Mouse (Mus musculus): ENCODE measurements around the gene Edem3. TPM values are rescaled to one million over a fixed set of nuclear protein-coding genes. Genes with fewer than 3 reads are reported as not detected.
A peak's percentile ranks its signal among the peaks of the same experiment; 100 is the strongest.
"Not testable (repeated sequence)": the region's sequence is repeated elsewhere in the genome, so short reads cannot be mapped to it uniquely, and the experiment has no call there.

The Edem3 gene
- polyA plus RNA-seq, 3 experiments from 2014 or later = 2.9 to 4.1 (median 3.7) TPM

- no peak for ATAC-seq
These were observed 2.2 kb upstream of the Edem3 start for GRCm38 (mm10) chr1:151752946-151753345.

GRCm38 (mm10) chr1:151753374-151753929 is 1.7 kb upstream of the Edem3 start:
- no peak for ATAC-seq

- no peak for ATAC-seq
These were observed 1.1 kb upstream of the Edem3 start for GRCm38 (mm10) chr1:151754028-151754489.

- peak; percentile 5 for ATAC-seq
These were observed 671 bp downstream of the Edem3 start for GRCm38 (mm10) chr1:151755660-151756424.

- ATAC-seq = no peak
These were observed 1.2 kb downstream of the Edem3 start for GRCm38 (mm10) chr1:151756425-151756728.

- no peak for ATAC-seq
These were observed 3.1 kb downstream of the Edem3 start for GRCm38 (mm10) chr1:151758301-151758700.

- no peak for ATAC-seq
These were observed 3.8 kb downstream of the Edem3 start for GRCm38 (mm10) chr1:151758991-151759390.

GRCm38 (mm10) chr1:151764236-151764635 is 9.1 kb downstream of the Edem3 start:
- ATAC-seq = no peak

- ATAC-seq = peak; percentile 20
These were observed 11.0 kb downstream of the Edem3 start for GRCm38 (mm10) chr1:151766166-151766565.

- peak; percentile 49 for ATAC-seq
These were observed 11.9 kb downstream of the Edem3 start for GRCm38 (mm10) chr1:151766976-151767654.

- no peak for ATAC-seq
These were observed 14.2 kb downstream of the Edem3 start for GRCm38 (mm10) chr1:151769200-151769913.

- no peak for ATAC-seq
These were observed 22.4 kb downstream of the Edem3 start for GRCm38 (mm10) chr1:151777616-151778015.

GRCm38 (mm10) chr1:151778592-151778991 is 23.4 kb downstream of the Edem3 start:
- ATAC-seq = no peak

- ATAC-seq = no peak
These were observed 24.1 kb downstream of the Edem3 start for GRCm38 (mm10) chr1:151779306-151779705.

GRCm38 (mm10) chr1:151781447-151781846 is 26.3 kb downstream of the Edem3 start:
- no peak for ATAC-seq

GRCm38 (mm10) chr1:151783403-151783802 is 28.2 kb downstream of the Edem3 start:
- ATAC-seq = no peak

- ATAC-seq = no peak
These were observed 31.2 kb downstream of the Edem3 start for GRCm38 (mm10) chr1:151786406-151786805.

- no peak for ATAC-seq
These were observed 34.0 kb downstream of the Edem3 start for GRCm38 (mm10) chr1:151789136-151789535.

- ATAC-seq = not testable (repeated sequence)
These were observed 36.9 kb downstream of the Edem3 start for GRCm38 (mm10) chr1:151792076-151792475.

- ATAC-seq = peak; percentile 25
These were observed 47.6 kb downstream of the Edem3 start for GRCm38 (mm10) chr1:151802795-151803194.

- no peak for ATAC-seq
These were observed 52.1 kb downstream of the Edem3 start for GRCm38 (mm10) chr1:151807286-151807685.

GRCm38 (mm10) chr1:151810628-151811421 is 55.7 kb downstream of the Edem3 start:
- ATAC-seq = no peak
